8 mouse cellular contexts compared by ENCODE assay signal in the genomic region with DNA sequence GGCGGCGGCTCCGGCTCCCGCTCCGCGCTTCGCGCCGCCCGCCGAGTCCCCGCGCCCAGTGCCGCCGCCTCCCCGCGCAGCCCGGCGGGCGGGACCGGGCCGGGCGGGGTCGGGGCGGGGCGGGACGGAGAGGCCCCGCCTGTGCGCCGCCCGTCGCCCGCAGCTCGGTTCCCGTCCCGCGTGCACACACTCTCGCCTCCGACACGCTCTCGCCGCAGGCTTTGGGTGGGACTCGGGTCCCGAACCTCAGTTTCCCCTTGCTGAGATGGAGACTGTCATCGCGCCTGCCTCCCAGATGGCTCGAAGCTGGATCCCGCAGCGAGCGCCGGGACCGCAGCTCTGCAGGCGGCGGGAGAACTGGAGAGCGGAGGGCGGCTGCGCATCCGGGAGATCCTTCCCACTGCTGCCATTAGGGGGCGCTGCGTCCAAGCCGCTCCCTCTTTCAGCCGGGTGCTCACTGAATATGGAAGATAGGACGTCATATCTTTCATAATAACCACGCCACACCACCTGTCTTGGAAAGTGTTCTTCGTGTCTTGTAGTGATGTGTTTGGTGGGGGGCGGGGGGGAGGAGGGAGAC. TPM values are rescaled to one million over a fixed set of nuclear protein-coding genes. Genes with fewer than 3 reads are reported as not detected.
DNase-seq lines count a peak whose midpoint lies in the region; ATAC-seq lines count a peak whose summit lies in the region.

Gene Coro2a, minus strand, starts transcription at position 359 of the 580 bp plus-strand sequence.

- peak within 1 kb of the TSS; percentile 68 for H3K4me3 ChIP-seq in forebrain, embryonic 10.5 days
- H3K4me3 ChIP-seq in heart, embryonic 14.5 days (ENCODE audit: control insufficient read depth in 1 of 2, insufficient read depth in 1 of 2, low read depth in 1 of 2, low read length in 2 of 2): peak within 1 kb of the TSS; percentile 59 to 62
- peak within 1 kb of the TSS; percentile 62 for H3K4me3 ChIP-seq in liver, embryonic 12.5 days
- peak within 1 kb of the TSS; percentile 47 for H3K4me3 ChIP-seq in stomach, embryonic 14.5 days (ENCODE audit: low read depth, low read length)

- peak within 1 kb of the TSS; percentile 98 for H3K4me2 ChIP-seq in heart, embryonic 14.5 days (ENCODE audit: low read length)
- H3K4me2 ChIP-seq in liver, embryonic 12.5 days: peak within 1 kb of the TSS; percentile 90
- peak within 1 kb of the TSS; percentile 94 for H3K4me2 ChIP-seq in stomach, embryonic 14.5 days (replicated peaks; ENCODE audit: low read depth, low read length)

- peak within 1 kb of the TSS; percentile 76 for H3K27ac ChIP-seq in forebrain, embryonic 10.5 days
- H3K27ac ChIP-seq in heart, embryonic 14.5 days (replicated peaks in 1 of 2; ENCODE audit: control insufficient read depth in 1 of 2, insufficient read depth in 1 of 2, low read depth in 2 of 2, low read length in 2 of 2): no peak within 1 kb of the TSS
- H3K27ac ChIP-seq in liver, embryonic 12.5 days: no peak within 1 kb of the TSS
- H3K27ac ChIP-seq in stomach, embryonic 14.5 days (ENCODE audit: low read length): peak within 1 kb of the TSS; percentile 11; the same call in 1 of the 2 replicates

- peak; percentile 78 for ATAC-seq in CD4-positive, CD25-positive, alpha-beta regulatory T cell, adult 4 months
- no peak for ATAC-seq in heart, embryonic 14.5 days (ENCODE audit: insufficient number of reproducible peaks, insufficient read depth, low FRiP score, low read depth)
- peak; percentile 64 for ATAC-seq in liver, embryonic 12.5 days
- ATAC-seq in stomach, embryonic 14.5 days (ENCODE audit: insufficient number of reproducible peaks, insufficient read depth, low FRiP score, low read depth): peak; percentile 51

- peak; percentile 77 for DNase-seq in c-Kit-positive CD71-negative TER-119-negative erythroid progenitor cells, embryonic 14.5 days (ENCODE audit: low read depth)
- DNase-seq in forebrain, embryonic 10.5 days (ENCODE audit: extremely low spot score, low spot score): peak; percentile 78
- DNase-seq in kidney, postnatal 14 days: peak; percentile 76
- peak; percentile 78 to 86 for DNase-seq in natural killer cell, adult 2 months (ENCODE audit: low spot score in 2 of 2)

- under 1% methylated on average over 66 of the region's 66 CpGs for WGBS in forebrain, embryonic 10.5 days
- under 1% methylated on average over 56 of the region's 66 CpGs for WGBS in heart, embryonic 14.5 days
- under 1% methylated on average over 29 of the region's 66 CpGs for WGBS in liver, embryonic 12.5 days (ENCODE audit: insufficient replicate concordance)
- WGBS in stomach, embryonic 14.5 days: under 1% methylated on average over 54 of the region's 66 CpGs

- no peaks in the 10 kb centered on the region for H3K9me3 ChIP-seq in forebrain, embryonic 10.5 days
- no peaks in the 10 kb centered on the region for H3K9me3 ChIP-seq in heart, embryonic 14.5 days (ENCODE audit: control insufficient read depth, low read length)
- no peaks in the 10 kb centered on the region for H3K9me3 ChIP-seq in liver, embryonic 12.5 days (replicated peaks)
- H3K9me3 ChIP-seq in stomach, embryonic 14.5 days (ENCODE audit: control insufficient read depth, low read depth, low read length): no peaks in the 10 kb centered on the region

- H3K4me1 ChIP-seq in forebrain, embryonic 10.5 days: peaks cover 35% of the 10 kb centered on the region
- H3K4me1 ChIP-seq in heart, embryonic 14.5 days (ENCODE audit: control insufficient read depth in 2 of 2, insufficient read depth in 2 of 2, low read length in 2 of 2): peaks cover 4 to 5% of the 10 kb centered on the region in 2 experiments; a peak in 2 of 4 replicates
- H3K4me1 ChIP-seq in liver, embryonic 12.5 days: peaks cover 32% of the 10 kb centered on the region
- no peaks in the 10 kb centered on the region for H3K4me1 ChIP-seq in stomach, embryonic 14.5 days (ENCODE audit: control insufficient read depth, insufficient read depth, low read length)

- peaks cover 93% of the 10 kb centered on the region for H3K27me3 ChIP-seq in forebrain, embryonic 10.5 days (ENCODE audit: poor library complexity, severe bottlenecking)
- peaks cover 92% of the 10 kb centered on the region for H3K27me3 ChIP-seq in heart, embryonic 14.5 days (ENCODE audit: control insufficient read depth, insufficient read depth, low read length)
- H3K27me3 ChIP-seq in liver, embryonic 12.5 days (replicated peaks): peaks cover 75% of the 10 kb centered on the region
- peaks cover 9% of the 10 kb centered on the region for H3K27me3 ChIP-seq in stomach, embryonic 14.5 days (ENCODE audit: control insufficient read depth, insufficient read depth, low read length)

- peak within 1 kb of the TSS; percentile 64 for H3K9ac ChIP-seq in heart, embryonic 14.5 days (ENCODE audit: low read length)
- H3K9ac ChIP-seq in liver, embryonic 12.5 days: peak within 1 kb of the TSS; percentile 59
- peak within 1 kb of the TSS; percentile 46 for H3K9ac ChIP-seq in stomach, embryonic 14.5 days (replicated peaks; ENCODE audit: low read depth, low read length)

- no peaks in the 10 kb centered on the region for H3K36me3 ChIP-seq in forebrain, embryonic 10.5 days (replicated peaks)
- H3K36me3 ChIP-seq in heart, embryonic 14.5 days (ENCODE audit: control insufficient read depth, insufficient read depth, low read length): no peaks in the 10 kb centered on the region
- no peaks in the 10 kb centered on the region for H3K36me3 ChIP-seq in liver, embryonic 12.5 days
- no peaks in the 10 kb centered on the region for H3K36me3 ChIP-seq in stomach, embryonic 14.5 days (ENCODE audit: control insufficient read depth, insufficient read depth, low read length)

RNA-seq across cellular contexts. Expression of gene Coro2a, which starts in this region (rescaled TPM):
- 100 to 1,000 TPM; 104 to 110 TPM for polyA plus RNA-seq in CD4-positive, CD25-positive, alpha-beta regulatory T cell, adult 4 months (2017; shearing (Covaris generic))
- 2.1 and 2.8 TPM in 2 replicates for polyA plus RNA-seq in forebrain, embryonic 10.5 days (2016; fragmentation: Nextera tagmentation; extraction: Ambion mirVana)
- 0.27 and 0.92 TPM in 2 replicates for polyA plus RNA-seq in heart, embryonic 14.5 days (2014; fragmentation: Nextera tagmentation; extraction: Ambion mirVana)
- 4.9 and 5.2 TPM in 2 replicates for polyA plus RNA-seq in liver, embryonic 12.5 days (2016; fragmentation: Nextera tagmentation; extraction: Ambion mirVana)
- 10.8 and 11.7 TPM in 2 replicates for polyA plus RNA-seq in stomach, embryonic 14.5 days (2014; fragmentation: Nextera tagmentation; extraction: Ambion mirVana)

Comparison
In these comparisons a context has a peak if more than half of its experiments do, and no peak if none do; other contexts are left out.
1. H3K27ac ChIP-seq: peak in forebrain, embryonic 10.5 days (single experiment) and stomach, embryonic 14.5 days (single experiment); none in heart, embryonic 14.5 days (0 of 2) and liver, embryonic 12.5 days (single experiment).
2. Peak in every context shown above with its lines, with median percentiles within 50 percentile points of each other: DNase-seq, H3K4me3 ChIP-seq, H3K4me2 ChIP-seq and H3K9ac ChIP-seq.